Comparison of ENCODE assay signal across 8 mouse cellular contexts in the genomic region with DNA sequence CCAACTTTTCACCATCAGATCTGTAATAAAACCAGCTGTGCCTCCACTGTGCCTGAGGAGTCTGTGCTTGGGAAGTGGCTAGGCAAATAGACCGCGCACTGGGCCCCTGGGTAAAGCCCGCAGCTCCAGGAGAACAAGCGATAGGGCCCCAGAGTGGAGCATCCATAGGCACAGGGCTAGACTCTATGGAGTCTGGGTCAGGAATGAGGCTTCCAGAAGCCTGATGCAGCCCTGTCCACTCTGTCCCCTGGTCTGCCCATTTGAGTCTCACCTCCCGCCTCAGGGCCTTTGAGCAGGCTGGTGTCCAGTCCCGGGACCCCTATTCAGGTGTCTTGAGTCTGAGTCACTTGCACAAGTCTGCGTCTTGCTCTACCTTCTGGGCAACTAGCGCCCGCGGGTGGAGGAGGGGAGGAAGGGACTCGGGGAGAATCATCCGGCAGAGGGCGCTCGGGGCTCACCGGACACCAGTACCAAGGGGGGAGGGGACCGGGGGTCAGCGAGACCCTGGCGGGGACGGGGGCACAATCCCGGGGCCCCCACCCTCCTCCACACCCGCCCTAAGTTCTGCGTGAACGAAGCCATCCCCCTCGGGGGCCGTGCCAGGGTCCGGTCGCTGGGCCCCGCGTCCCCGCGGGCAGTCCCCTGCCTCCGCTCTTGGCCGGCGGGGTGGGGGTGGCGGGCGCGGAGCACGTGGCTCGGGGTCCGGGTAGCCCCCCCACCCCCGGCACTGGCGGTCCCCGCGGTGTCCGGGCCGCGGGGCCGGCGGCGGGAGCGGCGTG. TPM values are rescaled to one million over a fixed set of nuclear protein-coding genes. Genes with fewer than 3 reads are reported as not detected.
DNase-seq lines count a peak whose midpoint lies in the region; ATAC-seq and TF ChIP-seq lines count a peak whose summit lies in the region.

A gene (plus strand): TSS at position 509 of the 779 bp plus-strand sequence.

- H3K27me3 ChIP-seq in E14TG2a.4 (ENCODE audit: insufficient read depth, low read length), result peaks cover 78% of the 10 kb centered on the region
- peaks cover 11% of the 10 kb centered on the region for H3K27me3 ChIP-seq in hindbrain, embryonic 11.5 days (ENCODE audit: control insufficient read depth, insufficient read depth, low read length)
- H3K27me3 ChIP-seq in lung, embryonic 15.5 days, result peaks cover 44% of the 10 kb centered on the region

- peak within 1 kb of the TSS; percentile 89 for H3K4me2 ChIP-seq in hindbrain, embryonic 11.5 days (replicated peaks; ENCODE audit: low read depth, low read length)
- H3K4me2 ChIP-seq in lung, embryonic 15.5 days, result peak within 1 kb of the TSS; percentile 99

- peak within 1 kb of the TSS; percentile 83 for H3K4me3 ChIP-seq in E14TG2a.4 (replicated peaks; ENCODE audit: low read length)
- H3K4me3 ChIP-seq in hindbrain, embryonic 11.5 days (ENCODE audit: low read depth, low read length), result peak within 1 kb of the TSS; percentile 73
- H3K4me3 ChIP-seq in lung, embryonic 15.5 days, result peak within 1 kb of the TSS; percentile 59

- ATAC-seq in hindbrain, embryonic 11.5 days (ENCODE audit: low FRiP score), result peak; percentile 68
- peak; percentile 58 for ATAC-seq in lung, embryonic 15.5 days (ENCODE audit: borderline replicate concordance, extremely low read depth, low FRiP score, low TSS enrichment)

- peaks cover 43% of the 10 kb centered on the region for H3K4me1 ChIP-seq in E14TG2a.4 (replicated peaks; ENCODE audit: low read depth, low read length)
- no peaks in the 10 kb centered on the region for H3K4me1 ChIP-seq in hindbrain, embryonic 11.5 days (replicated peaks; ENCODE audit: control insufficient read depth, insufficient read depth, low read length)
- peaks cover 13% of the 10 kb centered on the region for H3K4me1 ChIP-seq in lung, embryonic 15.5 days

- DNase-seq in cerebellum, adult 11-12 months, result peak; percentile 58
- peak; percentile 85 for DNase-seq in forelimb bud, embryonic 11.5 days (ENCODE audit: low read depth, low spot score)
- DNase-seq in hindbrain, embryonic 11.5 days (ENCODE audit: low spot score), result peak; percentile 94
- DNase-seq in layer of hippocampus, adult 9-11 months, result peak; percentile 89
- DNase-seq in ovary, postnatal 36 days (ENCODE audit: low spot score), result peak; percentile 85
- DNase-seq in thymus, postnatal 14 days, result peak; percentile 84

- H3K9ac ChIP-seq in hindbrain, embryonic 11.5 days (ENCODE audit: low read depth, low read length), result peak within 1 kb of the TSS; percentile 78
- H3K9ac ChIP-seq in lung, embryonic 15.5 days, result peak within 1 kb of the TSS; percentile 51

- 7% methylated on average over 12 of the region's 52 CpGs for WGBS in hindbrain, embryonic 11.5 days
- WGBS in lung, embryonic 15.5 days, result 1% methylated on average over 37 of the region's 52 CpGs

- no peak within 1 kb of the TSS for H3K27ac ChIP-seq in hindbrain, embryonic 11.5 days (ENCODE audit: low read depth, low read length)
- H3K27ac ChIP-seq in lung, embryonic 15.5 days, result no peak within 1 kb of the TSS

- TF ChIP-seq CTCF in E14TG2a.4 (conservative IDR thresholded peaks at IDR 0.05; ENCODE audit: low read length), result peak; percentile 50

- no peaks in the 10 kb centered on the region for H3K9me3 ChIP-seq in E14TG2a.4 (ENCODE audit: low read length)
- H3K9me3 ChIP-seq in hindbrain, embryonic 11.5 days (ENCODE audit: control insufficient read depth, low read length), result no peaks in the 10 kb centered on the region
- no peaks in the 10 kb centered on the region for H3K9me3 ChIP-seq in lung, embryonic 15.5 days

- H3K36me3 ChIP-seq in E14TG2a.4 (ENCODE audit: insufficient read depth, low read length), result no peaks in the 10 kb centered on the region
- no peaks in the 10 kb centered on the region for H3K36me3 ChIP-seq in hindbrain, embryonic 11.5 days (ENCODE audit: control insufficient read depth, insufficient read depth, low read length)
- H3K36me3 ChIP-seq in lung, embryonic 15.5 days, result no peaks in the 10 kb centered on the region

RNA-seq across cellular contexts. Expression of the gene that starts here (rescaled TPM):
- polyA plus RNA-seq in hindbrain, embryonic 11.5 days (2014; fragmentation: Nextera tagmentation; extraction: Ambion mirVana), result 14.5 and 17.2 TPM in 2 replicates
- 1.4 and 1.6 TPM in 2 replicates for polyA plus RNA-seq in lung, embryonic 15.5 days (2015; fragmentation: Nextera tagmentation; extraction: Ambion mirVana)
